Mouse (Mus musculus) liver, embryonic 11.5 days (tissue): Measurements from ENCODE around the gene Copg2. TPM values are rescaled to one million over a fixed set of nuclear protein-coding genes. Genes with fewer than 3 reads are reported as not detected.

ENCODE experiments used
- ATAC-seq: fragments of 200-750 bp; cut with Nextera tagmentation; replicated peaks from 2 replicates; pipeline ENCODE4 v1.8.0; 2017; ENCODE audit warnings: moderate number of reproducible peaks, mild to moderate bottlenecking, moderate TSS enrichment, moderate library complexity; ENCODE audit not compliant: low FRiP score
- DNase-seq: peaks from one replicate; pipeline ENCODE4 v3.0.0-alpha.2; 2017; ENCODE audit warnings: low spot score
- H3K27ac ChIP-seq: fragments of 300-500 bp; sonication (generic); 2 replicates; pipeline ENCODE4 v1.5.1; 2014; ENCODE audit warnings: mild to moderate bottlenecking, low read depth, low read length, control low read depth
- H3K27me3 ChIP-seq: fragments of 300-500 bp; sonication (generic); replicated peaks from 2 replicates; pipeline ENCODE4 v1.6.1; 2014; ENCODE audit warnings: low read length, mixed read lengths; ENCODE audit not compliant: control insufficient read depth, insufficient read depth
- H3K36me3 ChIP-seq: fragments of 300-500 bp; sonication (generic); 2 replicates; pipeline ENCODE4 v1.6.1; 2014; ENCODE audit warnings: mild to moderate bottlenecking, low read length, moderate library complexity, mixed read lengths; ENCODE audit not compliant: control insufficient read depth, insufficient read depth
- H3K4me1 ChIP-seq: fragments of 300-500 bp; sonication (generic); replicated peaks from 2 replicates; pipeline ENCODE4 v1.6.1; 2014; ENCODE audit warnings: low read length, mixed read lengths; ENCODE audit not compliant: control insufficient read depth, insufficient read depth
- H3K4me2 ChIP-seq: fragments of 300-500 bp; sonication (generic); 2 replicates; pipeline ENCODE4 v1.6.1; 2014; ENCODE audit warnings: mild to moderate bottlenecking, control low read depth, moderate library complexity
- H3K4me3 ChIP-seq: fragments of 300-500 bp; sonication (generic); 2 replicates; pipeline ENCODE4 v1.5.1; 2014; ENCODE audit warnings: low read depth, low read length, control low read depth
- H3K9ac ChIP-seq: fragments of 300-500 bp; sonication (generic); 2 replicates; pipeline ENCODE4 v1.6.1; 2014; ENCODE audit warnings: low read depth, low read length, control low read depth
- H3K9me3 ChIP-seq: fragments of 300-500 bp; sonication (generic); 2 replicates; pipeline ENCODE4 v1.6.1; 2016; ENCODE audit warnings: low read length, inconsistent platforms, mixed read lengths; ENCODE audit not compliant: control insufficient read depth
- WGBS: fragments of 180-500 bp; shearing (Covaris S2); extraction: QIAGEN DNeasy Blood & Tissue Kit; methylation state at CpG from one replicate; pipeline ENCODE4 v1.1.7; 2014; 5-methylcytosine and 5-hydroxymethylcytosine counted together
- polyA plus RNA-seq: library from polyadenylated mRNA; unstranded; fragments of >200 nt; fragmentation: Nextera tagmentation; extraction: Ambion mirVana; gene quantifications from 2 replicates; pipeline ENCODE4 v1.2.1, GENCODE M21; 2014

The Copg2 gene
- polyA plus RNA-seq, 1 experiment from 2014 or later, result 17.9 TPM

- ATAC-seq, result no peak
- H3K4me3 ChIP-seq, result no peak overlapping the region
These were observed 30.1 kb downstream of the Copg2 start for GRCm38 (mm10) chr6:30866501-30866900.

DNA sequence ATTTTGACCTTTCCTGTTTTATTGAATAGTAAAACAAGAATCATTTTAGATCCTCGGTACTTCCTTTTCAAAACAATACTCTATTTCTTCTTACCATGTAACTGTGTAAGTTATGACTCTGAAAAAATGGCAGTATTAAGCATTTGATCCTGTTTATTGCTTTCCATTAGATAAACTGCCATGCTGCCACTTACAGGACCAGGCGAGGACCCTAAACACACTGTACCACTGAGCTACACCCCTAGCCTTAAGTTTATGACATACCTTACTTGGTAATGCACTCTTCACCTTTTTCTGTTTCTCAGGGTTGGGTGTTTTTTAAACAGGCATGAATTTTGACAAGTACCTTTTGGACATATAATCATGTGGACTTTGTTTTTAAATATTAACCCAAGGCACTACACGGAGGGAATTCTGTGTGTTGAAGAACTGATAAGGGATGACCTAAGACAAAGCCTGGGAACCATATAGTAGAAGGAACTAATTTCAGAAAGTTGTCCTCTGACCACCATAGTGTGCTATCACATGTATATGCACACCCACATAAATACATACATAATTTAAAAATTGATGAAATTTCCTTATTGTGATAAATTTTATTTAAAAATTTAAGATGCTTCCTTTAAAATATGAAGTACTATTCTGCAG lies 31.4 kb downstream of the Copg2 start:
- Histone ChIP-seq H3K4me1 (no peaks in the 10 kb centered on the region), H3K27me3 (no peaks in the 10 kb centered on the region), H3K27ac (no peak overlapping the region), H3K36me3 (no peaks in the 10 kb centered on the region), H3K4me3 (no peak overlapping the region), H3K9me3 (no peaks in the 10 kb centered on the region), H3K4me2 (no peak overlapping the region), H3K9ac (no peak overlapping the region)
- no peak for DNase-seq
- no peak for ATAC-seq
- 75% methylated on average over 3 of the region's 3 CpGs for WGBS

More at GRCm38 (mm10) chr6:30866501-30866900, 30.1 kb downstream of the Copg2 start:
- H3K27me3 ChIP-seq, result no peaks in the 10 kb centered on the region
- 86% methylated on average over 1 of the region's 1 CpGs for WGBS
- no peaks in the 10 kb centered on the region for H3K36me3 ChIP-seq
- DNase-seq, result no peak
- no peaks in the 10 kb centered on the region for H3K9me3 ChIP-seq
- H3K4me2 ChIP-seq, result no peak overlapping the region
- no peak overlapping the region for H3K27ac ChIP-seq
- H3K9ac ChIP-seq, result no peak overlapping the region
- no peaks in the 10 kb centered on the region for H3K4me1 ChIP-seq

DNA sequence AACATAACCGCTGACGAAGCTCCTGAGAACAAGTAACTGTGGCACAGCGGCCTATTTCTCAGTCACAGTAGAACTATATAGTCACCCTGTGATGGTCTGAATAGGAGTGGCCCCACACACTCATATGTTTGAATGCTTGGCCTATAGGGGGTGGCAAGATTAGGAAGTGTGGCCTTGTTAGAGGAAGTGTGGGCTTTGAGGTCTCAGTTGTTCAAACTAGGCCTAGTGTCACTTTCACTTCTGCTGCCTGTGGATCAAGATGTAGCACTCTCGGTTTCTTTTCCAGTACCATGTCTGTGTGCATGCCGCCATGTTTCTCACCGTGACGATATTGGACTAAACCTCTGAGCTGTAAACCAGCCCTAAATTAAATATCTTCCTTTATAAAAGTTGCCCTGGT lies 40.6 kb downstream of the Copg2 start:
- Histone ChIP-seq H3K27me3 (no peaks in the 10 kb centered on the region), H3K4me2 (no peak overlapping the region), H3K4me3 (no peak overlapping the region), H3K4me1 (no peaks in the 10 kb centered on the region), H3K27ac (no peak overlapping the region), H3K9me3 (no peaks in the 10 kb centered on the region), H3K36me3 (no peaks in the 10 kb centered on the region; the same call in 1 of the 2 replicates), H3K9ac (no peak overlapping the region)
- DNase-seq, result no peak
- ATAC-seq, result no peak
- WGBS, result 90% methylated on average over 7 of the region's 7 CpGs

DNA sequence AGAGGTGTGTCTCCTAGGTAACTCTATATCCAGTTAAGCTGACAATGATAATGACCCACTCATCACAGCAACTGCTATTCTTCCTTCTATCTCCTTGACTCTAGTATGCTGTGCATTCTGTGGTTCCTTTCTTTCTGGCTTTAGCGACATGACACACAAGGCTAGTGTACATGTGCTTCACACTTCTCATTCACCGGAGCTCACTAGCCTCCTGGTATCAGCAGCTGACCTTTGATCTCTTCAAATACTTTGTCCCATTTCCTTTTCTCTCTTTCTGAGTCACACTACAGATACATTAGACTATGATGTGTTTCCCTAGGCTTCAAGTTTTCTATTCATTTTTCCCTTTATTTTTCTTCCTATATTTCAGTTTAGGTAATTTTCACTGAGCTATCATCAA lies 41.4 kb downstream of the Copg2 start:
- H3K9me3 ChIP-seq, result no peaks in the 10 kb centered on the region
- no peak overlapping the region for H3K9ac ChIP-seq
- no peaks in the 10 kb centered on the region for H3K4me1 ChIP-seq
- no peaks in the 10 kb centered on the region; the same call in 1 of the 2 replicates for H3K36me3 ChIP-seq
- no peak overlapping the region for H3K4me2 ChIP-seq
- H3K27me3 ChIP-seq, result no peaks in the 10 kb centered on the region
- ATAC-seq, result no peak
- DNase-seq, result no peak
- WGBS, result 91% methylated on average over 2 of the region's 2 CpGs
- H3K27ac ChIP-seq, result no peak overlapping the region
- H3K4me3 ChIP-seq, result no peak overlapping the region

GRCm38 (mm10) chr6:30849818-30850217 lies 46.8 kb downstream of the Copg2 start:
- Histone ChIP-seq H3K9me3 (no peaks in the 10 kb centered on the region), H3K27ac (no peak overlapping the region), H3K27me3 (no peaks in the 10 kb centered on the region), H3K4me2 (no peak overlapping the region), H3K9ac (no peak overlapping the region), H3K4me1 (no peaks in the 10 kb centered on the region), H3K4me3 (no peak overlapping the region), H3K36me3 (no peaks in the 10 kb centered on the region; the same call in 1 of the 2 replicates)
- no peak for DNase-seq
- 80% methylated on average over 2 of the region's 2 CpGs for WGBS
- ATAC-seq, result no peak

- no peaks in the 10 kb centered on the region for H3K27me3 ChIP-seq
- no peak overlapping the region for H3K4me3 ChIP-seq
- no peak overlapping the region for H3K4me2 ChIP-seq
- DNase-seq (no peak), ATAC-seq (no peak)
- no peak overlapping the region for H3K9ac ChIP-seq
- no peaks in the 10 kb centered on the region for H3K4me1 ChIP-seq
- H3K27ac ChIP-seq, result no peak overlapping the region
- no peaks in the 10 kb centered on the region; the same call in 1 of the 2 replicates for H3K36me3 ChIP-seq
- no peaks in the 10 kb centered on the region for H3K9me3 ChIP-seq
- 65% methylated on average over 2 of the region's 2 CpGs for WGBS
These were observed 64.4 kb downstream of the Copg2 start for GRCm38 (mm10) chr6:30832241-30832640.

DNA sequence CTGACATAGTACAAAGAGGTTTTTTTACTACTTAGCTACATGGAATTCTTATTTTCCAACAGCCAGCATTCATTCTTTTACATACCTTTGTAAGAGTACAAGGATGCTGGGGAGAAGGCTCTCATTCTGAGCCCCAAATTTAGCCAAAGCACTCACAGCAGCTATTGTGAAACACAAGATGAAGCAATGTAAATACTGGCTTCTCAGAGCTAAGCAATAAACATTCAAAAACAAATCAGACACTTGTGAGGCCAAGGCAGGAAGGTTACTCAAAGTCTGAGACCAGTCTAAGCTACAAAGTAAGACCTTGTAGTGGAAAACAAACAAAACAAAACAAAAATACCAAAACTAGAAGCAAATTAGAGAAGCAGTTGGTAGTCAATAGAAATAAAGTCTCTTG lies 83.0 kb downstream of the Copg2 start:
- Histone ChIP-seq H3K9me3 (no peaks in the 10 kb centered on the region), H3K36me3 (no peaks in the 10 kb centered on the region), H3K9ac (no peak overlapping the region), H3K4me2 (no peak overlapping the region), H3K27me3 (no peaks in the 10 kb centered on the region), H3K4me1 (no peaks in the 10 kb centered on the region), H3K27ac (no peak overlapping the region), H3K4me3 (no peak overlapping the region)
- no peak for DNase-seq
- no peak for ATAC-seq

DNA sequence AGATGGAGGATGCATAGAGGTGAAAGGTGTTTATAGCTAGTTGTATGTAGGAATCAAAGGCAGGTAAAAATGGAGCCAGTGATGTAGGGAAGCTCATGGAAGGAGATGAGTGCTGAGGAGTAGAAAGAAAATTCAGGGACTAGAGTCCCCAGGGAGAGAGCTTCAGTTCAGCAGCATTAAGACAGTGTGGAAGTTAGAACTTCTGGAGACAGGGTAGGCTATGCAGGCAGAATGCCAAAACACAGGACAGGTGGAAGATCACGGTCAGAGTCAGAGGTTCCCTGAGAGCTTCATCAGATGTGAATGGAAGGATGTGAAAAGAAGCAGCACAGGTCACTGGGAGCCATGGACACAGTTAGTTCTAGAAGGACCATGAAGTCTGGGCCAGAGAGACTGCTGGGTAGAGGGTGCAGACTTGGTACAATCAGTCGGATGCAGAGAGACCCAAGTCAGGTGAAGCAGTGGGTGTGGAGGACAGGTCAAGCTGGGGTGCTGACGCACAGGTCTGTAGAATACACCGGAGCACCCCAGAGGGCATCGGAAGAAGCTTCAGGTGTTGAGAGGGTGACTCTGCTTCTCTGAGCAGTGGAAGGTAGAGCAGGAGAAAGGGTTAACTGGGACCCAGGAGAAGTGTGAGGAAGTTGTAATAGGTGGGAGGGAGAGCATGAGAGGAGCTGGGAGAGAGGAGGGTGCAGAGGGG lies 91.4 kb downstream of the Copg2 start:
- H3K27me3 ChIP-seq, result no peaks in the 10 kb centered on the region
- DNase-seq, result no peak
- WGBS, result 91% methylated on average over 5 of the region's 5 CpGs

More for the DNA sequence above, 91.4 kb downstream of the Copg2 start:
- no peak overlapping the region for H3K9ac ChIP-seq
- no peak overlapping the region for H3K4me3 ChIP-seq
- peaks cover 6% of the 10 kb centered on the region for H3K36me3 ChIP-seq
- H3K4me1 ChIP-seq, result no peaks in the 10 kb centered on the region
- H3K27ac ChIP-seq, result no peak overlapping the region
- no peak overlapping the region for H3K4me2 ChIP-seq
- ATAC-seq, result no peak; the same call in 1 of the 2 replicates
- H3K9me3 ChIP-seq, result no peaks in the 10 kb centered on the region
